ENCODE assay signal across 24 mouse cellular contexts in genomic region chr7:133552306-133552991, GRCm38 (mm10). TPM values are rescaled to one million over a fixed set of nuclear protein-coding genes. Genes with fewer than 3 reads are reported as not detected.
A peak's percentile ranks its signal among the peaks of the same experiment; 100 is the strongest.
DNase-seq lines count a peak whose midpoint lies in the region; ATAC-seq and TF ChIP-seq lines count a peak whose summit lies in the region.
"Had no signal": no experiment of that assay in that cellular context is flagged by ENCODE, and none has a peak within 500 bp of the region (broad histone marks: within the 10 kb centered on the region; RNA-seq: fewer than 3 reads in every experiment).

No protein-coding gene starts in this region.

- no peak for TF ChIP-seq CTCF in liver, embryonic 14.5 days (IDR thresholded peaks at IDR 0.05; ENCODE audit: low read depth)

- 0 out of 2 replicates have a peak, but pooled peaks have one; percentile 45 for ATAC-seq in common myeloid progenitor, adult 5-6 weeks (replicated peaks; ENCODE audit: low read depth, poor library complexity, severe bottlenecking)
- ATAC-seq in liver, embryonic 14.5 days (ENCODE audit: insufficient read depth) = peak; percentile 93
- ATAC-seq in megakaryocyte progenitor cell, adult 5-6 weeks (replicated peaks; ENCODE audit: poor library complexity) = peak; percentile 58
- ATAC-seq: forebrain, embryonic 15.5 days had no signal

- H3K27me3 ChIP-seq in liver, embryonic 14.5 days (ENCODE audit: control insufficient read depth, insufficient read depth, low read length) = no peaks in the 10 kb centered on the region
- H3K27me3 ChIP-seq: embryonic facial prominence, embryonic 12.5 days; forebrain, embryonic 15.5 days; heart, embryonic 12.5 days had no signal

- no peaks in the 10 kb centered on the region for H3K36me3 ChIP-seq in liver, embryonic 14.5 days (replicated peaks; ENCODE audit: control insufficient read depth, insufficient read depth, low read depth)
- H3K36me3 ChIP-seq: embryonic facial prominence, embryonic 12.5 days; forebrain, embryonic 15.5 days; heart, embryonic 12.5 days; hindbrain, embryonic 10.5 days had no signal

- H3K9me3 ChIP-seq in liver, embryonic 14.5 days (ENCODE audit: control insufficient read depth, low read length) = no peaks in the 10 kb centered on the region
- H3K9me3 ChIP-seq: embryonic facial prominence, embryonic 12.5 days; forebrain, embryonic 15.5 days; heart, embryonic 12.5 days; hindbrain, embryonic 10.5 days had no signal

- DNase-seq in 416B (ENCODE audit: low read depth) = peak; percentile 22
- DNase-seq in liver, embryonic 14.5 days (ENCODE audit: low read depth in 3 of 3, low spot score in 3 of 3) = peak in 2 of 3 experiments; percentile 29 to 45
- no peak for DNase-seq in adrenal gland, postnatal 14 days
- DNase-seq in kidney, adult 8-10 months = no peak
- DNase-seq: adrenal gland, adult 8-10 months; cerebellum, adult 11 months; cerebellum, adult 8-10 months; cerebellum, postnatal 14 days; gastrocnemius, postnatal 36 days; heart, adult 2 months had no signal

- peak; percentile 86 for TF ChIP-seq EP300 in liver, embryonic 14.5 days (IDR thresholded peaks at IDR 0.05; ENCODE audit: low read depth)

- WGBS in liver, embryonic 14.5 days (ENCODE audit: insufficient replicate concordance) = 22% methylated on average over 7 of the region's 7 CpGs

- no peak overlapping the region for H3K4me3 ChIP-seq in liver, embryonic 14.5 days (ENCODE audit: insufficient read depth in 1 of 2, low read depth in 2 of 2, low read length in 2 of 2)
- H3K4me3 ChIP-seq: embryonic facial prominence, embryonic 12.5 days; forebrain, embryonic 15.5 days; heart, adult 2 months; heart, embryonic 12.5 days; hindbrain, embryonic 10.5 days had no signal

- peaks cover 15 to 19% of the 10 kb centered on the region in 2 experiments; a peak in 3 of 4 replicates for H3K4me1 ChIP-seq in liver, embryonic 14.5 days (replicated peaks; ENCODE audit: control insufficient read depth in 2 of 2, insufficient read depth in 2 of 2, low read length in 1 of 2)
- H3K4me1 ChIP-seq: embryonic facial prominence, embryonic 12.5 days; forebrain, embryonic 15.5 days; heart, embryonic 12.5 days; hindbrain, embryonic 10.5 days had no signal

- H3K27ac ChIP-seq in liver, embryonic 14.5 days = no peak overlapping the region
- H3K27ac ChIP-seq: embryonic facial prominence, embryonic 12.5 days; forebrain, embryonic 15.5 days; heart, adult 2 months; hindbrain, embryonic 10.5 days; hindbrain, embryonic 14.5 days had no signal

- H3K9ac ChIP-seq in liver, embryonic 14.5 days (replicated peaks) = no peak overlapping the region
- H3K9ac ChIP-seq: embryonic facial prominence, embryonic 12.5 days; forebrain, embryonic 15.5 days; heart, embryonic 12.5 days; hindbrain, embryonic 14.5 days had no signal

- H3K4me2 ChIP-seq in liver, embryonic 14.5 days (ENCODE audit: low read depth) = peak overlapping the region; percentile 41
- H3K4me2 ChIP-seq: embryonic facial prominence, embryonic 12.5 days; forebrain, embryonic 15.5 days; heart, embryonic 12.5 days; hindbrain, embryonic 14.5 days had no signal

RNA-seq across cellular contexts. Expression of gene Tex36, which starts 49.5 kb away (rescaled TPM):
- total RNA-seq in common myeloid progenitor, adult 5-6 weeks (2017) = not detected in 2 replicates
- polyA plus RNA-seq in liver, embryonic 14.5 days (2012; rRNA removed) = not detected in 2 replicates
- not detected in 2 replicates for polyA plus RNA-seq in liver, embryonic 14.5 days (2014; fragmentation: Nextera tagmentation; extraction: Ambion mirVana)
- not detected in 2 replicates for total RNA-seq in megakaryocyte progenitor cell, adult 5-6 weeks (2015)
- total RNA-seq in megakaryocyte progenitor cell, adult 5-6 weeks (2017) = not detected in 2 replicates
- total RNA-seq in adrenal gland, postnatal 14 days (2021) = not detected in 2 replicates
- total RNA-seq: adrenal gland, adult 8-10 months; adrenal gland, postnatal 4 days; ES-E14; gastrocnemius, adult 8-10 months; gastrocnemius, postnatal 36 days; heart, adult 2 months; heart, postnatal 25 days had no signal
- polyA plus RNA-seq: cortical plate, adult 2 months; embryonic facial prominence, embryonic 12.5 days; forebrain, embryonic 11.5 days; forebrain, embryonic 15.5 days; heart, adult 2 months; heart, embryonic 12.5 days; heart, embryonic 16.5 days; hindbrain, embryonic 14.5 days had no signal

Comparison
In these comparisons a context has a peak if more than half of its experiments do, and no peak if none do; other contexts are left out.
1. DNase-seq: peak in 416B (single experiment) and liver, embryonic 14.5 days (2 of 3); none in adrenal gland, postnatal 14 days (single experiment) and kidney, adult 8-10 months (0 of 2).
2. Peak in every context shown above with its lines, with median percentiles within 50 percentile points of each other: ATAC-seq.